Mouse (Mus musculus) spleen, postnatal 10 days (tissue): ENCODE data around the gene Syn3.
A peak's percentile ranks its signal among the peaks of the same experiment; 100 is the strongest.

Experiments
- DNase-seq, 2 experiments: peaks; one replicate each; pipeline ENCODE4 v3.0.0; 2021 to 2022; ENCODE audit warnings: low spot score in 2 of 2

Gene Syn3

GRCm38 (mm10) chr10:86369346-86369745 lies 129.3 kb downstream of the Syn3 start:
- DNase-seq = no peak

- no peak for DNase-seq
These were observed 129.9 kb downstream of the Syn3 start for GRCm38 (mm10) chr10:86368811-86369210.

DNA sequence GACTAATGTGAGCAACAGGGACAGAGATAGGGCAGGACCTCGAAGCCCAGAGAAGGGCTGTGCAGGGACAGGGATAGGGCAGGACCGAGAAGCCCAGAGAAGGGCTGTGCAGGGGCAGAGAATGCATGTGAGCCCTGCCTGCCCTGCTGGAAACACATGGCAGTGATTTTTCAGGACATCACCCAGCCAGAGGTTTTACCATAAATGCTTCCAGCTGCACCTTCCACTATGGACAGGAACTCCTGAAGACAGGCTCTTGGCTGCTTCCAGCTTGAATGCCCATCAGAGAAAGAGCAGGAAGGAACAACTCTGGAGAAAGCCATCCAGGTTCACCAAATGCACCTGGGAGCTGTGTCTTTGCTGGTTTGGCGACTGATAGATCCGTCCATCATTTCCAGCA lies 131.3 kb downstream of the Syn3 start:
- no peak for DNase-seq

GRCm38 (mm10) chr10:86365632-86366092 lies 133.0 kb downstream of the Syn3 start:
- no peak for DNase-seq

- no peak for DNase-seq
These were observed 134.9 kb downstream of the Syn3 start for GRCm38 (mm10) chr10:86363669-86364309.

GRCm38 (mm10) chr10:86359699-86360098 lies 139.0 kb downstream of the Syn3 start:
- DNase-seq = no peak

- DNase-seq = no peak
These were observed 139.5 kb downstream of the Syn3 start for GRCm38 (mm10) chr10:86359208-86359607.

- DNase-seq = no peak
These were observed 140.3 kb downstream of the Syn3 start for GRCm38 (mm10) chr10:86358307-86358975.

GRCm38 (mm10) chr10:86356819-86357563 lies 141.7 kb downstream of the Syn3 start:
- peak in 1 of 2 experiments; percentile 33 for DNase-seq

DNA sequence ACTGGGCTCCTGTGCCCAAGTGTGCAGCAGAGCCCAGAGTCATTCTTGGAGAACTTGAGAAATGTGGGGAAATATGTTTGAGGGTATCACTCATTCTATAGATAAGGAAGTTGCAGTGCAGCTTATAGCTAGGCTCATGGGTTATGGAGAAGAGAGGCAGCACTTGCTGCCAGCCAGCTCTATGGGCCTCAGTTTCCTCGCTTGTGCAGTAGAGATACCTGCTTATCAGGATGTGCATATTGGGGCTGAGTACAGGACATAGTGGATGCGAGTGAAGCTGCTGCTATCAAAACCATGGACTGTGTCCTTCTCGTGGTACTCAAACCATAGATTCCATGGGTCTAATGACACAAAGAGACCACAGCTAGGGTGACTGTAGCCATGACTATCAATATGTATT lies 146.2 kb downstream of the Syn3 start:
- no peak for DNase-seq

GRCm38 (mm10) chr10:86351287-86351686 lies 147.4 kb downstream of the Syn3 start:
- DNase-seq = no peak

- no peak for DNase-seq
These were observed 152.4 kb downstream of the Syn3 start for GRCm38 (mm10) chr10:86346235-86346840.

GRCm38 (mm10) chr10:86345645-86346044 lies 153.1 kb downstream of the Syn3 start:
- DNase-seq = no peak

GRCm38 (mm10) chr10:86344654-86345053 lies 154.0 kb downstream of the Syn3 start:
- DNase-seq = no peak

DNA sequence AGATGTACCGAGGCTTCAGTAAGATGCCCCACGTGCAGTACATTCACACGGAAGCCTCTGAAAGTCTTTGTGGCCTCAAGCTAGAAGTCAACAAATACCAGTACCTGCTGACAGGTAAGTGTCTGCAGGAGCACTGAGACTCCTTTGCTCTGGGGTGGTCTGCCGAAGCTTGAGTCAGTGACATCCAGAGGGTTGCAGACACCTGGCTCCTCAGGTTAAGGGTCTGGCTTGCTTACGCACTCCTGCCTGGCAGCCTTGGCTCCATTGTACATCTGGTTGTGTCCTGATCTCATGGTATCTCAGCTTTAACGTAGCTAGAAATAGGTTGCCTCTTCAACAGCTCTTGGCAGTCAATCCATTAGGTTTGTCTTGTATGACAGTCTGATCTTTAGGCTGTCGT lies 154.8 kb downstream of the Syn3 start:
- DNase-seq = no peak

GRCm38 (mm10) chr10:86343362-86343761 lies 155.3 kb downstream of the Syn3 start:
- DNase-seq = no peak

DNA sequence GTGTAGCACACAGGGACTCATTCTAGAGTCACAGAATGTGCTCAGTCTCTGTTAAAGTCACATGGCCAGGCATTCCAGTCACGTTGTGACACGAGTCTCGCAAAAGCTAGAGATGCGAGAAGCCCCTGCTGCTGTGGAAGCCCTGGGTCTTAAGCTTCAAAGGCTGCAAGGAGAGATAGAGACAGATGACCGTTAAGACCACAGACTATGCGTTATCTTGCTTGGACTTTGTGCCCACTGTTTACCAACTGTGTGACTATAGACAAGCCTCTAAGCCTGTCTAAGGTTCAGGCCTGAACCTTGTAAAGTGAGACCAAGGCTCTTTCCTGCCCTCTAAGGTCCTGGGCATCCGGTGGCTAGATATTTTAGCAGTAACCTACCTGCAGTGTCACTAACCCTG lies 156.0 kb downstream of the Syn3 start:
- no peak for DNase-seq

DNA sequence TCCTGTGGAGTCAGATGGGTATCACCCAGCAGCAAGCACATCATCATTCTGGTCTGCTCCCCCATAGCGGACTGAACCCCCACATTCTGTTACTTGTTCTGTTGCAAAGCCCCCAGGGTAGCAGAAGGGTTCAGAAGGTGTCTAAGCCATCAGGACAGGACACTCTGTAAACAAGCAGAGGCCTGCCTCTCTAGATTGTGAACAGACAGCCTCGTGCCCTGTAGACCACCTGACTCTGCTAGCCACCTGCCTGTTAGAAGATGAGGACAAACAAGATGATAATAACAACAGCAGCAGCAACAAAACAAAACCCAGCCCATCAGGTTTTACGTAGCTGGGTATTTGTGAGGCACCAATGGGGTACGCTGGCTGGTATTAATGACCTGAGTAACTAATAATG lies 156.5 kb downstream of the Syn3 start:
- no peak for DNase-seq

- no peak for DNase-seq
These were observed 157.1 kb downstream of the Syn3 start for GRCm38 (mm10) chr10:86341589-86341988.

- DNase-seq = no peak
These were observed 157.6 kb downstream of the Syn3 start for GRCm38 (mm10) chr10:86340991-86341527.

GRCm38 (mm10) chr10:86340421-86340820 lies 158.3 kb downstream of the Syn3 start:
- DNase-seq = no peak
